Mouse (Mus musculus): ENCODE measurements around the gene Gm11077.

DNA sequence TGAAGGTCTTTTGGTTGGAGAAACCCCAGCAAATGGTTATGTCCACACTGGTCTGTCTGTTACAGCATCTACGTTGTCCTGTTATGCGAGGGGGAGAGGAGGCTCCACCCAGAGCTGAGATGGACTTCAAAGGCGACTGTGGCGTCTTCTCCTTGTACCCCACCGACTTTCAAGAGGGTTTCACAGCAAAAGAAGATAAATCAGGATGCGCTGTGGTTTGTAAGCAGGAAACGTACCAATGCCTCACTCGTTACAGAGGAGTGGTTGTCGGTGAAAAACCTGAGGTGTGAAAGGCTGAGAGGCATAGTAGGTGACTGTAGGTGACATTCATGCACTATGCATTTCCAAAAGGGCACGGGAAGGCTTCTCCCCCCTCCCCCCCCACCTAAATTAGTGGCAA, 7.0 kb upstream of the Gm11077 start:
- no peak for TF ChIP-seq ZNF384 (IDR thresholded peaks at IDR 0.05; ENCODE audit: low read depth, low read length)
- TF ChIP-seq HCFC1 (IDR thresholded peaks at IDR 0.05; ENCODE audit: borderline replicate concordance, insufficient read depth, low read length) = no peak
- no peak for TF ChIP-seq MAFK (IDR thresholded peaks at IDR 0.05; ENCODE audit: insufficient read depth, low read depth, low read length)
- TF ChIP-seq CHD2 (IDR thresholded peaks at IDR 0.05; ENCODE audit: low read depth, low read length) = no peak
- TF ChIP-seq ZC3H11A (IDR thresholded peaks at IDR 0.05; ENCODE audit: borderline replicate concordance, low read depth, low read length) = no peak
